Mouse (Mus musculus): Measurements from ENCODE around the gene D630045J12Rik. TPM values are rescaled to one million over a fixed set of nuclear protein-coding genes. Genes with fewer than 3 reads are reported as not detected.

The D630045J12Rik gene
- polyA plus RNA-seq, 2 experiments: 0.10 to 0.31 TPM

DNA sequence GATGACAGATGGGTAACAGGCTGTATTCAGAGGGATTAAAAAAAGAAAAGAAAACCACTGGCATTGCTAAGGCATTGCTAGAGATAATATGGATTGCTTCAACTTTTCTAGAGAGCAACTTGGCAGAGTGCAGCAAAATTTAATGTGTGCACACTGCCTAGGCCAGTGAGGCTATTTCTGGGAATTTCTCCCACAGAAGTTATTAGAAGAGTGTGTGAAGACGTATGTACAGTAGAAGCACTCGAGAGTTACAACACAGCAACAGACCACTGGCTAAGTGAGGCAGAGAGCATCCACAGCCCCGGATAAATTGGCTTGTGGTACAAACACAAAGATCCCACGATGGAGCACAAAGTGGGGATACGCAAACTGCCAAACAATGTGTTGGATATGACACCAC lies 11.0 kb downstream of the D630045J12Rik start:
- H3K4me3 ChIP-seq (ENCODE audit: insufficient read depth in 1 of 2, low read depth in 2 of 2, low read length in 2 of 2): no peak overlapping the region
- no peaks in the 10 kb centered on the region for H3K27me3 ChIP-seq (ENCODE audit: control insufficient read depth, insufficient read depth, low read length)
- 65% methylated on average over 5 of the region's 5 CpGs for WGBS (ENCODE audit: insufficient replicate concordance)
- no peak for TF ChIP-seq EP300 (IDR thresholded peaks at IDR 0.05; ENCODE audit: low read depth)
- TF ChIP-seq CTCF (IDR thresholded peaks at IDR 0.05; ENCODE audit: low read depth): no peak
- ATAC-seq (ENCODE audit: insufficient read depth) (no peak), DNase-seq (ENCODE audit: low read depth in 3 of 3, low spot score in 3 of 3) (no peak)
- H3K27ac ChIP-seq: no peak overlapping the region
- H3K9me3 ChIP-seq (ENCODE audit: control insufficient read depth, low read length): no peaks in the 10 kb centered on the region
- H3K36me3 ChIP-seq (replicated peaks; ENCODE audit: control insufficient read depth, insufficient read depth, low read depth): no peaks in the 10 kb centered on the region
- H3K9ac ChIP-seq (replicated peaks): no peak overlapping the region
- no peaks in the 10 kb centered on the region for H3K4me1 ChIP-seq (replicated peaks; ENCODE audit: control insufficient read depth in 2 of 2, insufficient read depth in 2 of 2, low read length in 1 of 2)
- no peak overlapping the region for H3K4me2 ChIP-seq (ENCODE audit: low read depth)

DNA sequence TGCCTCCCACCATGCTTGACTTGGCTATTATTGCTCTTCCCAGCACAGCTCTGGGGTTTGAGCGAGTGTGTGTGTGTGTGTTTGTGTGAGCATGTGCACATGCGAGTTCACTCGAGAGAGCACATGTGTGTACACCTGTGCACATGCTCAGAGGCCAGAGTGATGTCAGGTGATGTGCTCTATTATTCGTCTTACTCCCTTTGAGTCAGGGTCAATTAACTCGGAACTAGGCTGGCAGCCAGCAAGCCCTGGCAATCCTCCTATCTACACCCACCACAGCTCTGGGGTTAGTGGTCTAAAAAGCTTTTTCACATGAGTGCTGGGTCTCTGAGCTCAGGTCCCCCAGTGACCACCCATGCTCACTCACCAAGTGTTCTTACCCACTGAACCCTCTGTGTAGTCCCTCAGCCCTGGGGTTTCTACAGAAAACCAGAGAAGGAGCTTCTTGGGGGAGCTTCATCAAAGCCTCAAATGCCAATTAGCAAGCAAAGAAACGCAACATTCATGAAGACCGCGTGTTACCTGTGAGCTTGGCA lies 11.4 kb downstream of the D630045J12Rik start:
- Histone ChIP-seq H3K36me3 (replicated peaks; ENCODE audit: control insufficient read depth, insufficient read depth, low read depth) (no peaks in the 10 kb centered on the region), H3K27me3 (ENCODE audit: control insufficient read depth, insufficient read depth, low read length) (no peaks in the 10 kb centered on the region), H3K9ac (replicated peaks) (no peak overlapping the region), H3K4me1 (replicated peaks; ENCODE audit: control insufficient read depth in 2 of 2, insufficient read depth in 2 of 2, low read length in 1 of 2) (no peaks in the 10 kb centered on the region), H3K9me3 (ENCODE audit: control insufficient read depth, low read length) (no peaks in the 10 kb centered on the region), H3K4me2 (ENCODE audit: low read depth) (no peak overlapping the region), H3K27ac (no peak overlapping the region), H3K4me3 (ENCODE audit: insufficient read depth in 1 of 2, low read depth in 2 of 2, low read length in 2 of 2) (no peak overlapping the region)
- DNase-seq (ENCODE audit: low read depth in 3 of 3, low spot score in 3 of 3) (no peak), ATAC-seq (ENCODE audit: insufficient read depth) (no peak)
- TF ChIP-seq EP300 (IDR thresholded peaks at IDR 0.05; ENCODE audit: low read depth) (no peak), CTCF (IDR thresholded peaks at IDR 0.05; ENCODE audit: low read depth) (no peak)
- 70% methylated on average over 8 of the region's 8 CpGs for WGBS (ENCODE audit: insufficient replicate concordance)

DNA sequence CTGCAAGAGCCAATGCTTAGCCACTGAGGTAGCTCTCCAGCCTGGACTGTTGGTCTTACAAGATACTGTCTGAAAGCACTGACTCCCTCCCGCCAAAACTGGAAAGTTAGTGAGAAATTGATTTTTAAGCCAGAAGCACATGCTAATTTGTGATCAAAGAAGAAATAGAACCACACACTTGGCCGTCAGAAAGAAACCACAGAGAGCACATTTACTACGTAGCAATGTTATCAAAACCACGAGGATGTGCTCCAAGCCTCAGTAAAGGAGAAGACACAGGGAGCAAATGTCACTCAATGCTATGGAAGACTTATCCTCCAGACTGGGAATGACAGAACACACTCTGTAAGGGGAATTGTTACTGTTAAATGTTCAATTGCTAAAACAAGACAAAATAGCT lies 12.3 kb downstream of the D630045J12Rik start:
- WGBS (ENCODE audit: insufficient replicate concordance): 26% methylated on average over 4 of the region's 4 CpGs
- no peak for DNase-seq (ENCODE audit: low read depth in 3 of 3, low spot score in 3 of 3)

DNA sequence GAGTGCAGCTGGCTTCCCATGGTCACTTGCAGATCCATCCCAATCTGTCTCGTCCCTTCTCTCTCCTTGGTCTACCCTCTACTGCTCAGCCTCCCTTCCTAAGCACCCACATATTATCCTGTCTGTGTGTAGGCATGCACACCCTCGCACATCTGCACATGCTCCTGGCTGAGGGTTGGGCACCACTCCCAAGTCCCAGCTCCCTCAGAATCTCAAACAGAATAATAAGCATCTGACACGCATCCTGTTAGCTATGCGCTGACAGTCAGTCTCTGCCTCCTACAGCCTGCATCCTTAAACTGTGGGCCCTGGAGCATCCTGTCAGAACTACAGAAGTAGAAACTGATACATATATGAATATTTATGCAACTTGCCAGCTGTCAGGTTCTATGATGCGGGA lies 13.2 kb downstream of the D630045J12Rik start:
- H3K9me3 ChIP-seq (ENCODE audit: control insufficient read depth, low read length): no peaks in the 10 kb centered on the region
- no peak overlapping the region for H3K9ac ChIP-seq (replicated peaks)
- H3K27ac ChIP-seq: no peak overlapping the region
- H3K36me3 ChIP-seq (replicated peaks; ENCODE audit: control insufficient read depth, insufficient read depth, low read depth): no peaks in the 10 kb centered on the region
- H3K4me3 ChIP-seq (ENCODE audit: insufficient read depth in 1 of 2, low read depth in 2 of 2, low read length in 2 of 2): no peak overlapping the region
- H3K4me1 ChIP-seq (replicated peaks; ENCODE audit: control insufficient read depth in 2 of 2, insufficient read depth in 2 of 2, low read length in 1 of 2): no peaks in the 10 kb centered on the region
- 64% methylated on average over 5 of the region's 5 CpGs for WGBS (ENCODE audit: insufficient replicate concordance)
- DNase-seq (ENCODE audit: low read depth in 3 of 3, low spot score in 3 of 3) (no peak), ATAC-seq (ENCODE audit: insufficient read depth) (no peak)
- TF ChIP-seq CTCF (IDR thresholded peaks at IDR 0.05; ENCODE audit: low read depth) (no peak), EP300 (IDR thresholded peaks at IDR 0.05; ENCODE audit: low read depth) (no peak)
- H3K27me3 ChIP-seq (ENCODE audit: control insufficient read depth, insufficient read depth, low read length): no peaks in the 10 kb centered on the region
- H3K4me2 ChIP-seq (ENCODE audit: low read depth): no peak overlapping the region

More for the DNA sequence above, 12.3 kb downstream of the D630045J12Rik start:
- H3K4me2 ChIP-seq (ENCODE audit: low read depth): no peak overlapping the region
- ATAC-seq (ENCODE audit: insufficient read depth): no peak
- no peak overlapping the region for H3K27ac ChIP-seq
- no peaks in the 10 kb centered on the region for H3K9me3 ChIP-seq (ENCODE audit: control insufficient read depth, low read length)
- TF ChIP-seq CTCF (IDR thresholded peaks at IDR 0.05; ENCODE audit: low read depth) (no peak), EP300 (IDR thresholded peaks at IDR 0.05; ENCODE audit: low read depth) (no peak)
- H3K36me3 ChIP-seq (replicated peaks; ENCODE audit: control insufficient read depth, insufficient read depth, low read depth): no peaks in the 10 kb centered on the region
- no peak overlapping the region for H3K9ac ChIP-seq (replicated peaks)
- no peaks in the 10 kb centered on the region for H3K4me1 ChIP-seq (replicated peaks; ENCODE audit: control insufficient read depth in 2 of 2, insufficient read depth in 2 of 2, low read length in 1 of 2)
- no peaks in the 10 kb centered on the region for H3K27me3 ChIP-seq (ENCODE audit: control insufficient read depth, insufficient read depth, low read length)
- no peak overlapping the region for H3K4me3 ChIP-seq (ENCODE audit: insufficient read depth in 1 of 2, low read depth in 2 of 2, low read length in 2 of 2)

DNA sequence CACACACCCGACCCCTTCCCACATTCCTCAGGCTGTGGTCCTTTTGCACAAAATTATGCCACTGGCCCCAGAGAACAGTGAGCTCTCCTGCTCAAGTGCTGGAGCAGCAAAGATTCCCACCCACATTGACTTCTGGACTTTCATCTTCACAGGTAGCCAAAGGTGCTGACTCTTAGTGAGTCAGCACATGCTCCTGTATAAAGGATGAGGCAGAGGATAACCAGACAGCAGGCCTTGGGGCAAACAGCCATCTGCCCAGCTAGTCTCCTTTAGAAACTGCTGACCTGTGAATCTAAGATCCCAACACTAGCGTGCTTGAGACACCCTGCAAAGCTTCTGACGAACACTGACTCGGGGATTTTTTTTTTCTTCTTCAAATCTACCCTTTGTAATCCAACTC lies 15.4 kb downstream of the D630045J12Rik start:
- 59% methylated on average over 4 of the region's 4 CpGs for WGBS (ENCODE audit: insufficient replicate concordance)
- Histone ChIP-seq H3K4me1 (replicated peaks; ENCODE audit: control insufficient read depth in 2 of 2, insufficient read depth in 2 of 2, low read length in 1 of 2) (no peaks in the 10 kb centered on the region), H3K27me3 (ENCODE audit: control insufficient read depth, insufficient read depth, low read length) (no peaks in the 10 kb centered on the region), H3K27ac (no peak overlapping the region), H3K9ac (replicated peaks) (no peak overlapping the region), H3K36me3 (replicated peaks; ENCODE audit: control insufficient read depth, insufficient read depth, low read depth) (no peaks in the 10 kb centered on the region), H3K4me2 (ENCODE audit: low read depth) (no peak overlapping the region), H3K4me3 (ENCODE audit: insufficient read depth in 1 of 2, low read depth in 2 of 2, low read length in 2 of 2) (no peak overlapping the region), H3K9me3 (ENCODE audit: control insufficient read depth, low read length) (no peaks in the 10 kb centered on the region)
- ATAC-seq (ENCODE audit: insufficient read depth) (no peak), DNase-seq (ENCODE audit: low read depth in 3 of 3, low spot score in 3 of 3) (no peak)
- TF ChIP-seq EP300 (IDR thresholded peaks at IDR 0.05; ENCODE audit: low read depth): no peak
- no peak for TF ChIP-seq CTCF (IDR thresholded peaks at IDR 0.05; ENCODE audit: low read depth)
